Comparison of ENCODE assay signal across 8 mouse cellular contexts in genomic region chr16:50752277-50752600, GRCm38 (mm10).
DNase-seq lines count a peak whose midpoint lies in the region; ATAC-seq and TF ChIP-seq lines count a peak whose summit lies in the region.
"Had no signal": no experiment of that assay in that cellular context is flagged by ENCODE, and none has a peak within 500 bp of the region (broad histone marks: within the 10 kb centered on the region; RNA-seq: fewer than 3 reads in every experiment).

No protein-coding gene starts in this region.

- intact Hi-C loops in heart, adult 2 months (cut with DNase I): loop anchor here (5.0 kb wide), 1 partner anchor 225 kb away; no protein-coding TSS in a partner anchor

- DNase-seq in adrenal gland, postnatal 10 days: peak; percentile 63
- peak; percentile 24 to 45 for DNase-seq in heart, adult 2 months
- peak; percentile 31 to 70 for DNase-seq in kidney, adult 8-10 months
- peak; percentile 16 for DNase-seq in lung, postnatal 14 days
- DNase-seq in left cerebral cortex, adult 11 months (ENCODE audit: low spot score): no peak
- DNase-seq: thymus, adult 2 months had no signal

- no peak overlapping the region for H3K4me2 ChIP-seq in forebrain, embryonic 16.5 days (ENCODE audit: low read length)

- no peaks in the 10 kb centered on the region for H3K79me2 ChIP-seq in heart, adult 2 months (replicated peaks; ENCODE audit: control insufficient read depth, insufficient read depth, low read length)

- TF ChIP-seq CTCF in heart, adult 2 months (IDR thresholded peaks at IDR 0.05): no peak

- H3K36me3 ChIP-seq in heart, adult 2 months (ENCODE audit: control insufficient read depth, insufficient read depth, low read length): peaks cover 3% of the 10 kb centered on the region; the same call in 1 of the 2 replicates
- H3K36me3 ChIP-seq in forebrain, embryonic 16.5 days (ENCODE audit: control insufficient read depth, insufficient read depth): no peaks in the 10 kb centered on the region

- peaks cover 7% of the 10 kb centered on the region for H3K4me1 ChIP-seq in heart, adult 2 months (ENCODE audit: control insufficient read depth, insufficient read depth, low read length)
- H3K4me1 ChIP-seq in forebrain, embryonic 16.5 days (replicated peaks; ENCODE audit: control insufficient read depth, insufficient read depth, low read length): no peaks in the 10 kb centered on the region

- H3K27me3 ChIP-seq in heart, adult 2 months (ENCODE audit: control insufficient read depth, insufficient read depth, low read length): no peaks in the 10 kb centered on the region
- H3K27me3 ChIP-seq in forebrain, embryonic 16.5 days (replicated peaks; ENCODE audit: control insufficient read depth, insufficient read depth, low read length): no peaks in the 10 kb centered on the region

- H3K27ac ChIP-seq in heart, adult 2 months: peak overlapping the region; percentile 68
- H3K27ac ChIP-seq in forebrain, embryonic 16.5 days (ENCODE audit: low read length): no peak overlapping the region

- no peak for TF ChIP-seq EP300 in heart, adult 2 months (IDR thresholded peaks at IDR 0.05; ENCODE audit: insufficient read depth, low read depth, low read length)

- H3K4me3 ChIP-seq in heart, adult 2 months: peak overlapping the region; percentile 17; the same call in 1 of the 2 replicates
- H3K4me3 ChIP-seq in forebrain, embryonic 16.5 days (replicated peaks; ENCODE audit: low read length): no peak overlapping the region

- H3K9ac ChIP-seq in heart, adult 2 months (ENCODE audit: low read depth, low read length): no peak overlapping the region
- H3K9ac ChIP-seq in forebrain, embryonic 16.5 days (replicated peaks; ENCODE audit: low read depth, low read length): no peak overlapping the region

- no peaks in the 10 kb centered on the region for H3K9me3 ChIP-seq in forebrain, embryonic 16.5 days (ENCODE audit: control insufficient read depth, low read length)

- WGBS in heart, adult 2 months: 18% methylated on average over 10 of the region's 10 CpGs
- 75% methylated on average over 10 of the region's 10 CpGs for WGBS in forebrain, embryonic 16.5 days

- ATAC-seq in forebrain, embryonic 16.5 days: no peak
- ATAC-seq in activated CD4-positive, CD25-positive, alpha-beta regulatory T cell, adult 4 months: no peak

- no peak for TF ChIP-seq POLR2A in heart, adult 2 months (IDR thresholded peaks at IDR 0.05; ENCODE audit: insufficient read depth, low read depth, low read length)
